Mouse (Mus musculus): ENCODE results near the gene Lactb.

GRCm38 (mm10) chr9:66967492-66967891 lies 7.8 kb downstream of the Lactb start:
- TF ChIP-seq CTCF (IDR thresholded peaks at IDR 0.05; ENCODE audit: low read depth) (no peak), EP300 (IDR thresholded peaks at IDR 0.05; ENCODE audit: low read depth) (no peak)
